ENCODE assay signal across 8 mouse cellular contexts in the genomic region with DNA sequence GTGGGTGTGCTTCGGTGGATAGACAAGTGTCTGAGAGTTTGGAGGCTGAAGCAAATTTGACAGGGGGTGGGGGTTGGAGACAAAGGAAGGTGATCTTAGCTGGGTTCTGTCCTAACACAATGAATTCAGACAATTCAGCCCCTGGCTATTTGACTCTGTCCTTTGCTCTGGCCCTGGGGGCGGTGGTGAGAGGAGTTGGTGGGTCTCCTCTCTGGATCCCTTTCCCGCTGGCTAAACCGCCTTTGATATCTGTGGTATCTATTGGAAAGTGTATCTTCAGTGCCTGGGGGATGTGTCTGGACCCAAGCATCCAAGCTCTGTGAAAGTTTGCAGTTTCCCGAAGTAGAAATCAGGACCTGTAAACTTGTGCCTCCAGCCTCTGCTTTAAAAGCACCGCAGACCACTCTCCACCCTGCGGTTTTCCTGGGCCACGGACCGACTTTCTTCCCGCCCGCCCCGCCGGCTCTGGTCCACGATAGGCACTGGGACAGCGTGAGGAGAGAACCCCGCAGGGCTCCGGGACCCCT. TPM values are rescaled to one million over a fixed set of nuclear protein-coding genes. Genes with fewer than 3 reads are reported as not detected.
A peak's percentile ranks its signal among the peaks of the same experiment; 100 is the strongest.
DNase-seq lines count a peak whose midpoint lies in the region; ATAC-seq and TF ChIP-seq lines count a peak whose summit lies in the region.

No protein-coding gene starts in this region.

- 0 out of 2 replicates have a peak, but pooled peaks cover 4% of the 10 kb centered on the region for H3K36me3 ChIP-seq in heart, embryonic 13.5 days
- H3K36me3 ChIP-seq in ES-E14 (ENCODE audit: control insufficient read depth, insufficient read depth, low read length, poor library complexity, severe bottlenecking), result no peaks in the 10 kb centered on the region
- no peaks in the 10 kb centered on the region for H3K36me3 ChIP-seq in forebrain, embryonic 16.5 days (ENCODE audit: control insufficient read depth, insufficient read depth)

- H3K4me1 ChIP-seq in heart, embryonic 13.5 days, result peaks cover 16% of the 10 kb centered on the region
- no peaks in the 10 kb centered on the region for H3K4me1 ChIP-seq in ES-E14 (ENCODE audit: control insufficient read depth in 2 of 2, insufficient read depth in 2 of 2, low read length in 2 of 2, poor library complexity in 1 of 2)
- peaks cover 7% of the 10 kb centered on the region for H3K4me1 ChIP-seq in forebrain, embryonic 16.5 days (replicated peaks; ENCODE audit: control insufficient read depth, insufficient read depth, low read length)

- H3K27ac ChIP-seq in heart, embryonic 13.5 days (replicated peaks), result peak overlapping the region; percentile 80
- H3K27ac ChIP-seq in ES-E14 (ENCODE audit: insufficient read depth, low read depth, low read length, poor library complexity, severe bottlenecking), result no peak overlapping the region
- peak overlapping the region; percentile 23; the same call in 1 of the 2 replicates for H3K27ac ChIP-seq in forebrain, embryonic 16.5 days (ENCODE audit: low read length)

- no peak for DNase-seq in heart, postnatal 25 days (ENCODE audit: low spot score)
- peak; percentile 47 for DNase-seq in ES-E14 (ENCODE audit: low read depth, low spot score)
- DNase-seq in thymus, postnatal 14 days, result no peak
- DNase-seq in thymus, postnatal 25 days, result no peak
- DNase-seq in urinary bladder, postnatal 10 days (ENCODE audit: low spot score), result no peak

- ATAC-seq in heart, embryonic 13.5 days (ENCODE audit: extremely low read depth, insufficient number of reproducible peaks, low FRiP score, low TSS enrichment), result no peak
- ATAC-seq in forebrain, embryonic 16.5 days, result no peak; the same call in 1 of the 2 replicates
- 0 out of 2 replicates have a peak, but pooled peaks have one; percentile 3 for ATAC-seq in megakaryocyte progenitor cell, adult 5-6 weeks (replicated peaks; ENCODE audit: poor library complexity)

- H3K4me2 ChIP-seq in heart, embryonic 13.5 days, result peak overlapping the region; percentile 72
- peak overlapping the region; percentile 99 for H3K4me2 ChIP-seq in forebrain, embryonic 16.5 days (ENCODE audit: low read length)

- peak overlapping the region; percentile 79 for H3K4me3 ChIP-seq in heart, embryonic 13.5 days
- peak overlapping the region; percentile 72 to 73 for H3K4me3 ChIP-seq in ES-E14 (ENCODE audit: insufficient read depth in 1 of 2, low read depth in 1 of 2, low read length in 2 of 2, poor library complexity in 1 of 2, severe bottlenecking in 1 of 2)
- H3K4me3 ChIP-seq in forebrain, embryonic 16.5 days (replicated peaks; ENCODE audit: low read length), result peak overlapping the region; percentile 76

- intact Hi-C loops in heart, postnatal 25 days (cut with DNase I), result loop anchor here (5.0 kb wide), 2 partner anchors 200 to 220 kb away; no protein-coding TSS in a partner anchor

- no peaks in the 10 kb centered on the region for H3K27me3 ChIP-seq in heart, embryonic 13.5 days (replicated peaks)
- peaks cover 5% of the 10 kb centered on the region; the same call in 1 of the 2 replicates for H3K27me3 ChIP-seq in forebrain, embryonic 16.5 days (replicated peaks; ENCODE audit: control insufficient read depth, insufficient read depth, low read length)

- H3K9ac ChIP-seq in heart, embryonic 13.5 days, result peak overlapping the region; percentile 92
- H3K9ac ChIP-seq in ES-E14 (ENCODE audit: insufficient read depth, low read depth, low read length, poor library complexity, severe bottlenecking), result peak overlapping the region; percentile 71
- peak overlapping the region; percentile 75 for H3K9ac ChIP-seq in forebrain, embryonic 16.5 days (replicated peaks; ENCODE audit: low read depth, low read length)

- in situ Hi-C loops in ES-E14 (cut with MboI; ENCODE audit: low sequenced_read_pairs in 2 of 2, unreplicated experiment in 2 of 2), result no loop called here

- WGBS in heart, embryonic 13.5 days, result 4% methylated on average over 17 of the region's 17 CpGs
- whole genome bisulfite sequencing in forebrain, embryonic 16.5 days, result 2% methylated on average over 17 of the region's 17 CpGs

- H3K9me3 ChIP-seq in heart, embryonic 13.5 days, result peaks cover 6% of the 10 kb centered on the region; the same call in 1 of the 2 replicates
- no peaks in the 10 kb centered on the region for H3K9me3 ChIP-seq in ES-E14 (ENCODE audit: control insufficient read depth, insufficient read depth, low read depth, low read length)
- no peaks in the 10 kb centered on the region; the same call in 1 of the 2 replicates for H3K9me3 ChIP-seq in forebrain, embryonic 16.5 days (ENCODE audit: control insufficient read depth, low read length)

TF ChIP-seq in ES-E14, 5 proteins besides CTCF, POLR2A, EP300 and RAD21:
- TF ChIP-seq ZC3H11A (IDR thresholded peaks at IDR 0.05; ENCODE audit: borderline replicate concordance, low read depth, low read length), result no peak
- TF ChIP-seq ZNF384 (IDR thresholded peaks at IDR 0.05; ENCODE audit: low read depth, low read length), result no peak
- TF ChIP-seq MAFK (IDR thresholded peaks at IDR 0.05; ENCODE audit: insufficient read depth, low read depth, low read length), result no peak
- TF ChIP-seq CHD2 (IDR thresholded peaks at IDR 0.05; ENCODE audit: low read depth, low read length), result no peak
- TF ChIP-seq HCFC1 (IDR thresholded peaks at IDR 0.05; ENCODE audit: borderline replicate concordance, insufficient read depth, low read length), result no peak

RNA-seq across cellular contexts. Expression of a gene that starts 0.5 kb away (rescaled TPM):
- polyA plus RNA-seq in heart, embryonic 13.5 days (2015; fragmentation: Nextera tagmentation; extraction: Ambion mirVana), result 22.3 and 24.5 TPM in 2 replicates
- 1 to 10 TPM; 4.5 to 6.4 TPM for total RNA-seq in heart, postnatal 25 days (2021)
- 6.1 and 8.8 TPM in 2 replicates for total RNA-seq in ES-E14 (2012; rRNA removed)
- polyA plus RNA-seq in forebrain, embryonic 16.5 days (2015; fragmentation: Nextera tagmentation; extraction: Ambion mirVana), result 15.0 and 24.1 TPM in 2 replicates
- total RNA-seq in megakaryocyte progenitor cell, adult 5-6 weeks (2015), result 9.3 and 11.0 TPM in 2 replicates
- total RNA-seq in megakaryocyte progenitor cell, adult 5-6 weeks (2017), result 11.2 and 12.3 TPM in 2 replicates
